Mouse (Mus musculus) mouse embryonic stem cell (cell line): ENCODE data around the gene 1700061G19Rik.
"Not testable (repeated sequence)": the region's sequence is repeated elsewhere in the genome, so short reads cannot be mapped to it uniquely, and the experiment has no call there.

Experiments used
- in situ Hi-C, 2 experiments: fragments of 300-500 bp; cut with MboI; formaldehyde crosslinking; loops; 1 replicate in 1 of 2; 3 replicates in 1 of 2; pipeline ENCODE4 v1.14.3; 2019 to 2020; ENCODE audit warnings: low sequenced_read_pairs in 2 of 2, low pct_unique_long_range_greater_than_20kb in 1 of 2, mixed read lengths in 1 of 2; ENCODE audit not compliant: unreplicated experiment in 1 of 2

1700061G19Rik gene

DNA sequence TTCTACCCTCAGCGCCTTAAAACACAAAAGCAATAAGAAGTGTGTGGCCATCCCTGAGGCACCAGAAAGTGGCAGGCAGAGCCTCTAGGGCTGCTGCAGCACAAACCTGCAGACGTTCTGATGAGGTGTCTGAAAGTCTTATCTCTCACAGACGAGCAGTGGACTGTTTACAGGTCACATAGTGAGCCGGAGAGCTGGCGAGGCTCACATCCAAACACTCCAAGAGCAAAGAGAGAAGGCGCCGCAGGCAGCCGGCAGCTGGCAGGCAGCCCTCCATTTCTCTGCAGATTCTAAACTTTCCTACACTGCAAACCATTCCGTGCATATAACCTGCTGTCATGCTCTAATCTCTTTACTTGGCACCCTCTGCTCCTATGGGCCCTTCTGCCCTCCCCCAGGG is 32.6 kb downstream of the 1700061G19Rik start:
- in situ Hi-C loops = no loop called here

DNA sequence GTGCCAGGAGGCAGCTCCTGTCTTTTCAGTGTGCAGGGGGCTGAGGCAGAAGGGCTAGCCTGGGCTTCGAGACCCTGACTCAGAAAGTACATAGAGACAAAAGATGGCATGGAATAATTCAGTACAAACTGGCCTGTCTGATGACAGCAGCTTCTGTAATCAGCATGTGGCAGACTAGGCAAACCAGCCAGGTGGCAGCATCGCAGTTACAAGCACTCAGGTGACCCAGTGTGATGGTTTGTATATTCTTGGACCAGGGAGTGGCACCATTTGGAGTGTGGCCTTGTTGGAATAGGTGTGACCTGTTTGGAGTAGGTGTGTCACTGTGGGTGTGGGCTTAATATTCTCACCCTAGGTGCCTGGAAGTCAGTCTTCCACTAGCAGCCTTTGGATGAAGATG is 34.5 kb downstream of the 1700061G19Rik start:
- in situ Hi-C loops = not testable (repeated sequence)

- in situ Hi-C loops = no loop called here
These were observed 37.7 kb downstream of the 1700061G19Rik start for GRCm38 (mm10) chr17:56913023-56913422.

- in situ Hi-C loops = no loop called here
These were observed 38.2 kb downstream of the 1700061G19Rik start for GRCm38 (mm10) chr17:56913444-56913843.

GRCm38 (mm10) chr17:56917166-56917565 is 41.9 kb downstream of the 1700061G19Rik start:
- in situ Hi-C loops = no loop called here

DNA sequence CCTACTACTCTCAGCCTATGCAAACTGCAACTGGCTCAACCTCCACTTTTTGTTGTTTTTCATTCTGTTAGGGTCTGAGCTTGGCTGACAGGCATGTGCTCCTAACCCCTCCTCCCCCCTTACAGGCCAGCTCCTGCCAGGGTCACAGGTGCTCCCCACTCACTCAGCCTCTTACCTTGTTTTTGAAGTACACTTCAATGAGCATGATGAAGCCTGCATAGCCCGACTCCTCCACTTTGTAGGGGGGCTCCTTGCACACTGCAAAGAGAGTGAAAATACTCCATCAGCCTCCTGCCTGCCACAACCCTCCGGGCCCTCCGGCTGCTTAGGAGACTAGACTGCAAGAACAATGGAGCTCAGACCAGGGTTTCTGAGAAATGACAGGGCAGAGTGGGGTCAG is 44.4 kb downstream of the 1700061G19Rik start:
- in situ Hi-C loops = no loop called here

GRCm38 (mm10) chr17:56925998-56926397 is 50.7 kb downstream of the 1700061G19Rik start:
- in situ Hi-C loops = no loop called here

- in situ Hi-C loops = no loop called here
These were observed 53.8 kb downstream of the 1700061G19Rik start for GRCm38 (mm10) chr17:56929101-56929500.

DNA sequence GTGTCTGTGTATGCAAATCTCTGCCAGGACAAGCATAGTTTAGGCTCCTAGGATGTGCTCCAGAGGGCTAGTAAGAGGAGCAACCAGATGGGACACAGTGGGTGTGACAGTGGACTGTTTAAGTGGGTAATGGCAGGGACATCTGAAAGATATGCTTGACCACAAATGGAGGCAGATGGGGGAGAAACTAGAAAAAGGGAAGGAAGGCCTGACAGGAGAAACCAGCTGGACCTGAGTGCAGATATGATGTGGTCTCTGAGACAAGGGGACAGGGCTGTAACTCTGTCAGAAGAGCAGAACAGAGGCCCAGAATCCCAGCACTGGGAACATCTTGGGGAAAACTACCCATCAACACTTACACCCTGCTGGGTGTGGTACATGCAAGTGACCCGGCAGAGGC is 54.3 kb downstream of the 1700061G19Rik start:
- in situ Hi-C loops = no loop called here

- in situ Hi-C loops = no loop called here
These were observed 54.7 kb downstream of the 1700061G19Rik start for GRCm38 (mm10) chr17:56930026-56930425.

DNA sequence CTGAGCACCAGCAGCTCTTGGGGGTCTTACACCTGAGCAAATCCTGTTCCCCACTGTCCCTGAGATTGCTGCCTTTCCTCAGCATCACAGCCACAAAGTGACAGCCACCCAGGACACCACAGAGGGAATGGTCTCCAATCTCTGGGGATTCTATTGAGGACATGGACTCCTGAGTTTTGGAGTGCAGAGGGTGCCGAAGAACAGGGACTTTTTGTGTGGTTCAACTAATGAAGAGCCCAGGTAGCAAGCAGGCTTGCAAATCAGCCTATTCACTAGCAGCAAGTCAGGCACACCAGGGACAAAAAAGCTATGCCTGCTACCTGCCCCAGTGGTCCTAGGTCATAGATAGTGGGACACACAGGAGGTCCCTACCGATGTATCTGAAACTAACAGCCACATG is 58.1 kb downstream of the 1700061G19Rik start:
- in situ Hi-C loops = no loop called here

- in situ Hi-C loops = loop anchor here in 1 of 2 experiments (5.0 kb wide), 1 partner anchor 127 kb away; no protein-coding TSS in a partner anchor
These were observed 59.5 kb downstream of the 1700061G19Rik start for GRCm38 (mm10) chr17:56934545-56935330.

- in situ Hi-C loops = loop anchor here in 1 of 2 experiments (5.0 kb wide), 1 partner anchor 128 kb away; no protein-coding TSS in a partner anchor
These were observed 60.3 kb downstream of the 1700061G19Rik start, which contains the start of gene Mllt1 for GRCm38 (mm10) chr17:56935363-56936131. Mllt1 (minus strand) TSS chr17:56935415.

- in situ Hi-C loops = loop anchor here in 1 of 2 experiments (5.0 kb wide), 1 partner anchor 129 kb away; no protein-coding TSS in a partner anchor
These were observed 61.5 kb downstream of the 1700061G19Rik start for GRCm38 (mm10) chr17:56936731-56937130.
